Mouse (Mus musculus): ENCODE measurements around the gene Uck1. TPM values are rescaled to one million over a fixed set of nuclear protein-coding genes. Genes with fewer than 3 reads are reported as not detected.
A peak's percentile ranks its signal among the peaks of the same experiment; 100 is the strongest.

The Uck1 gene
- polyA plus RNA-seq, 1 experiment: 65.4 TPM

DNA sequence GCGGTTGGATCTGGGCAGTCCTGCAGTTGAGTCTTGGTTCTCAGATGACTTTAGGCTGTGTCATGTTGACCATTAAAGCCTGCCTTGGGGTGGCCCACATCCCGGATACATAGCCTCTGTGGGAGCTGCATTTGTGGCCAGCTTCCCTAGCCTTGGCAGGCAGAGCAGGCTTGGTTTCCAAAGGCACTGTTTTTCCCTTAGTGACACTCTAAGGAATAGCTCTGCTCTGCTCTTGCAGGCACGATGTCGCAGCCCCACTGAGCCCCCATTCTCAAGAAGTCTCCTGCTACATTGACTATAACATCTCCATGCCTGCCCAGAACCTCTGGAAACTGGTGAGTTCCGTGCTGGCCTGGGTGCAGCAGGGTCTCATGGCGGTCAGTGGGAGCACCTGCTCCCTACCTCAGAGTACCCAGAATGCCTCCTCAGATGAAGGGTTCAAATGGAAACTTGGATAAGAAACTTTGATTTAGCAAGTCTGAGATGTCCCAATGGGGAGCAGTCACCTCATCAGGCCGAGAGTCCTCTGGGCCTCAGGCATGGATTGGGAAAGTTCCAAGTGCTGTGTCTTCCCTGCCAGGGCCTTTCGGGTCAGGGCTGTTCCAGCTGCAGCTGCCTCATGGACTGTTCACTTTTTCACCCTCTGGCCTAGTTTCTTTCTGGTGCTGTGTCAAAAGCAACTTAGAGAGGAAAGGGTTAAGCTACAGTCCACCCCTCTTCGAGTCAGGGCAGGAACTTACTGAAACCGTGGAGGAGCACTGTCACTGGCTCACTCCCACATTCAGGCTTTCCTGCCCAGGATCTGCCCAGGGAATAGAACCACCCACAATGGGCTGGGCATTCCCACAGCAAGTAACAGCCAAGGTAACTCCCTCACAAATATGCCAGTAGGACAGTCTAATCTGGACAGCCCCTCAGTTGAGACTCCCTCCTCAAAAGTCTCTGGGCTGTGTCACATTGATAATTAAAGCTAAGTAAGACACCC is 11.3 kb downstream of the Uck1 start:
- WGBS: 70% methylated on average over 10 of the region's 10 CpGs
- DNase-seq: no peak
- TF ChIP-seq CTCF (IDR thresholded peaks at IDR 0.05; ENCODE audit: insufficient read depth, low read length) (no peak), POLR2A (IDR thresholded peaks at IDR 0.05; ENCODE audit: borderline replicate concordance, extremely low read depth, low read depth, low read length) (no peak)

GRCm38 (mm10) chr2:32246741-32247140 is 13.2 kb downstream of the Uck1 start:
- WGBS: 54% methylated on average over 4 of the region's 4 CpGs
- no peak for TF ChIP-seq POLR2A (IDR thresholded peaks at IDR 0.05; ENCODE audit: borderline replicate concordance, extremely low read depth, low read depth, low read length)
- TF ChIP-seq CTCF (IDR thresholded peaks at IDR 0.05; ENCODE audit: insufficient read depth, low read length): no peak
- H3K4me3 ChIP-seq (replicated peaks; ENCODE audit: extremely low read depth, low read depth, low read length): no peak overlapping the region
- peaks cover 6% of the 10 kb centered on the region for H3K4me1 ChIP-seq (ENCODE audit: control insufficient read depth, insufficient read depth, low read length)
- DNase-seq: no peak

More for the DNA sequence above, 11.3 kb downstream of the Uck1 start:
- Histone ChIP-seq H3K4me3 (replicated peaks; ENCODE audit: extremely low read depth, low read depth, low read length) (no peak overlapping the region), H3K4me1 (ENCODE audit: control insufficient read depth, insufficient read depth, low read length) (peaks cover 6% of the 10 kb centered on the region)

GRCm38 (mm10) chr2:32242986-32243385 is 17.0 kb downstream of the Uck1 start:
- Histone ChIP-seq H3K4me1 (ENCODE audit: control insufficient read depth, insufficient read depth, low read length) (peaks cover 6% of the 10 kb centered on the region), H3K4me3 (replicated peaks; ENCODE audit: extremely low read depth, low read depth, low read length) (no peak overlapping the region)
- DNase-seq: no peak
- WGBS: 85% methylated on average over 4 of the region's 4 CpGs
- no peak for TF ChIP-seq POLR2A (IDR thresholded peaks at IDR 0.05; ENCODE audit: borderline replicate concordance, extremely low read depth, low read depth, low read length)
- no peak for TF ChIP-seq CTCF (IDR thresholded peaks at IDR 0.05; ENCODE audit: insufficient read depth, low read length)

DNA sequence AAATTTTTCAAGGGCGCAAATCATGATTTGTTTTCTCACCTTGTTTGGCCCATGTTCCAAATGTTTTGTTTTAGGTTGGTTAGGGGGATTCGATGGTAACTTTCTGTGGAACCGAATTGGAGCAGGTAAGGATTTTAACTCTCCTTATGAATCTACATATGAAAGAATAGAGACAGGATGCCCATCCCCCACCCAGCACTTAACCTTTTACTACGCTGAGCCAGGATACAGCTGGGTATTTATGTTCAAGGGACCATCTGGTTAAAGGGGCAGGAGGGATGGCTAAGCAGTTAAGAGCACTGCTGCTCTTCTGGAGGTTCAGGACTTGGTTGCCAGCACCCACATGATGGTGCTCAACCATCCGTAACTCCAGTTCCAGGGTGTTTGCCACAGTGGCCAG is 19.4 kb downstream of the Uck1 start:
- no peak for TF ChIP-seq POLR2A (IDR thresholded peaks at IDR 0.05; ENCODE audit: borderline replicate concordance, extremely low read depth, low read depth, low read length)
- TF ChIP-seq CTCF (IDR thresholded peaks at IDR 0.05; ENCODE audit: insufficient read depth, low read length): no peak
- Histone ChIP-seq H3K4me1 (ENCODE audit: control insufficient read depth, insufficient read depth, low read length) (no peaks in the 10 kb centered on the region), H3K4me3 (replicated peaks; ENCODE audit: extremely low read depth, low read depth, low read length) (no peak overlapping the region)
- 83% methylated on average over 5 of the region's 5 CpGs for WGBS
- DNase-seq: no peak

- H3K4me3 ChIP-seq (replicated peaks; ENCODE audit: extremely low read depth, low read depth, low read length): no peak overlapping the region
- 94% methylated on average over 9 of the region's 9 CpGs for WGBS
- H3K4me1 ChIP-seq (ENCODE audit: control insufficient read depth, insufficient read depth, low read length): no peaks in the 10 kb centered on the region; the same call in 1 of the 2 replicates
- DNase-seq: no peak
- TF ChIP-seq POLR2A (IDR thresholded peaks at IDR 0.05; ENCODE audit: borderline replicate concordance, extremely low read depth, low read depth, low read length): no peak
- TF ChIP-seq CTCF (IDR thresholded peaks at IDR 0.05; ENCODE audit: insufficient read depth, low read length): no peak
Measured at GRCm38 (mm10) chr2:32238708-32239435, 21.1 kb downstream of the Uck1 start.

DNA sequence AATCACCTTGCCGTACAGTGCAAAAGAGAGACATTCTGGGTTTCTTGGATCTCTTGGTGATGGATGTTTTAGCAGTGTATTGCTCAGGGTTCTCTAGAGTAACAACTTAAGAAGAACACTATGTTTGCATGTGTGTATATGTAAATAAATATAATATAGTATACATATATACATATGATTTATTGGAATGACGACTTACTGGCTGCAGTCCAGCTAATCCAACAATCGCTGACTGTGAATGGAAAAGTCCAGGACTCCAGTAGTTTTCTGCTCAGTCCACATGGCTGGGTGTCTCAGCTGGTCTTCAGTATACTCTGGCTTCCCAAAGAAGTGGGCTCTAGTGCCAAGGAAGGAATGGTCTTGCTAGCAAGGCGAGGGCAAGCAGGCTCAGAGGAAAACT is 22.4 kb downstream of the Uck1 start:
- 19% methylated on average over 4 of the region's 4 CpGs for WGBS
- no peaks in the 10 kb centered on the region; the same call in 1 of the 2 replicates for H3K4me1 ChIP-seq (ENCODE audit: control insufficient read depth, insufficient read depth, low read length)
- TF ChIP-seq POLR2A (IDR thresholded peaks at IDR 0.05; ENCODE audit: borderline replicate concordance, extremely low read depth, low read depth, low read length) (no peak), CTCF (IDR thresholded peaks at IDR 0.05; ENCODE audit: insufficient read depth, low read length) (no peak)
- DNase-seq: no peak
- H3K4me3 ChIP-seq (replicated peaks; ENCODE audit: extremely low read depth, low read depth, low read length): no peak overlapping the region

DNA sequence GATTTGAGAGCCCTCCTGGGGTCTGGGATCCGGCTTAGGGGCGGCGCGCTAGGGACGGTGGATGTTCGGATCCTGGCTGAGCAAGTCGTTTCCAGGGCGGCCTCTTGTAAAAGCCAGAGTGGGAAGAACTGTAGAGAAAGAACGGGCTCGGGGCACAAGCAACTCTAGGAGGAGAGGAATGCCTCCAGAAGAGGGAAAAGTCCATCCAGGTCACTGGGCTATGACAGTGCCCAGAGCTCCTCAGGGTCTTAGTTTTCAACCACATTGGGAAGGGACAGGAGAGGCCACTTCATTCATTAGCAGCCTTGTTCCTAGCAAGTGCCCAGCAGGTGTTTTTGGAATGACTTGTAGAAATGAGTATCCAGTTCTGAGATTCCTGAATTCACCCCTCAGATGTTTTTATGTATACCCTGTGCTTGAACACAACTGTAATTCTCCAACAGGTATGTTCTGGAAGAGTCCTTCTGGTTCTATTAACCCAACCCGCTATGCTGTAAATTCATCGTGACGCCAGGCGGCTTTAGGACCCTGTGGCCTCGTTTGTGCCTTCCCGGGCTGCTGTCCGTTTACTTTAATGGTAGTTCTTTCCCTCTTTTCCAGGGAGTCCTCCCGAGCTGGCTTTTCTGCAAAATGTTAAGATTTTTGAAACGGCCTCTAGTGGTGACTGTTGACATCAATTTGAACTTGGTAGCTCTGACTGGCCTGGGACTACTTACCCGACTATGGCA is 23.0 kb downstream of the Uck1 start:
- peak; percentile 37 for DNase-seq
- H3K4me3 ChIP-seq (replicated peaks; ENCODE audit: extremely low read depth, low read depth, low read length): peak overlapping the region; percentile 95
- H3K4me1 ChIP-seq (ENCODE audit: control insufficient read depth, insufficient read depth, low read length): no peaks in the 10 kb centered on the region; the same call in 1 of the 2 replicates
- WGBS: under 1% methylated on average over 20 of the region's 20 CpGs
- no peak for TF ChIP-seq CTCF (IDR thresholded peaks at IDR 0.05; ENCODE audit: insufficient read depth, low read length)
- TF ChIP-seq POLR2A (IDR thresholded peaks at IDR 0.05; ENCODE audit: borderline replicate concordance, extremely low read depth, low read depth, low read length): no peak

GRCm38 (mm10) chr2:32235886-32236759 is 23.8 kb downstream of the Uck1 start, which contains the start of gene Pomt1:
Gene Pomt1 (plus strand): TSS chr2:32236590.
- under 1% methylated on average over 54 of the region's 54 CpGs for WGBS
- H3K4me3 ChIP-seq (replicated peaks; ENCODE audit: extremely low read depth, low read depth, low read length): peak within 1 kb of the TSS; percentile 95
- TF ChIP-seq POLR2A (IDR thresholded peaks at IDR 0.05; ENCODE audit: borderline replicate concordance, extremely low read depth, low read depth, low read length) (peak; percentile 86; the same call in 1 of the 2 replicates), CTCF (IDR thresholded peaks at IDR 0.05; ENCODE audit: insufficient read depth, low read length) (no peak)
- peak; percentile 80 for DNase-seq
- no peaks in the 10 kb centered on the region; the same call in 1 of the 2 replicates for H3K4me1 ChIP-seq (ENCODE audit: control insufficient read depth, insufficient read depth, low read length)
